Mouse (Mus musculus): ENCODE measurements around the gene Olfr273.
"Not testable (repeated sequence)": the region's sequence is repeated elsewhere in the genome, so short reads cannot be mapped to it uniquely, and the experiment has no call there.

The Olfr273 gene

GRCm38 (mm10) chr4:52859136-52859535 is at the start of gene Olfr273:
Gene Olfr273, minus strand, starts transcription at chr4:52859236.
- DNase-seq (ENCODE audit: low spot score in 2 of 2), result no peak

GRCm38 (mm10) chr4:52864156-52864555 is 5.1 kb upstream of the Olfr273 start:
- peak; percentile 35 to 70 for DNase-seq (ENCODE audit: low spot score in 2 of 2)

- no peak for DNase-seq (ENCODE audit: low spot score in 2 of 2)
These were observed 9.4 kb downstream of the Olfr273 start for GRCm38 (mm10) chr4:52849672-52850071.

GRCm38 (mm10) chr4:52849039-52849635 is 9.9 kb downstream of the Olfr273 start:
- peak in 1 of 2 experiments; percentile 29 for DNase-seq (ENCODE audit: low spot score in 2 of 2)

GRCm38 (mm10) chr4:52845411-52845810 is 13.6 kb downstream of the Olfr273 start:
- DNase-seq (ENCODE audit: low spot score in 2 of 2), result not testable (repeated sequence)

- no peak for DNase-seq (ENCODE audit: low spot score in 2 of 2)
These were observed 37.7 kb downstream of the Olfr273 start for GRCm38 (mm10) chr4:52821375-52821774.

- DNase-seq (ENCODE audit: low spot score in 2 of 2), result no peak
These were observed 44.7 kb downstream of the Olfr273 start, which contains the start of gene Olfr275 for GRCm38 (mm10) chr4:52814304-52814703. Gene Olfr275, plus strand, starts transcription at chr4:52814604.

GRCm38 (mm10) chr4:52811871-52812270 is 47.2 kb downstream of the Olfr273 start:
- no peak for DNase-seq (ENCODE audit: low spot score in 2 of 2)

All from right cerebral cortex, postnatal 10 days (tissue).